Mouse (Mus musculus): ENCODE results near the gene Stfa1. TPM values are rescaled to one million over a fixed set of nuclear protein-coding genes. Genes with fewer than 3 reads are reported as not detected.
"Not testable (repeated sequence)": the region's sequence is repeated elsewhere in the genome, so short reads cannot be mapped to it uniquely, and the experiment has no call there.

Stfa1 gene
- total RNA-seq (2015; ENCODE audit: low replicate concordance), result 1.5 and 6.5 TPM in 2 replicates
- 2.7 TPM in 1 of 2 replicates, not detected in the other for total RNA-seq (2017; ENCODE audit: low replicate concordance)

- ATAC-seq (replicated peaks; ENCODE audit: low FRiP score, poor library complexity, severe bottlenecking), result not testable (repeated sequence)
These were observed at the start of gene Stfa1 for GRCm38 (mm10) chr16:36276796-36277195. Gene Stfa1, plus strand, starts transcription at chr16:36276951.

GRCm38 (mm10) chr16:36260585-36260984 lies 16.2 kb upstream of the Stfa1 start:
- ATAC-seq (replicated peaks; ENCODE audit: low FRiP score, poor library complexity, severe bottlenecking), result not testable (repeated sequence)

- no peak for ATAC-seq (replicated peaks; ENCODE audit: low FRiP score, poor library complexity, severe bottlenecking)
These were observed 12.4 kb downstream of the Stfa1 start for GRCm38 (mm10) chr16:36289140-36289539.

GRCm38 (mm10) chr16:36307631-36308030 lies 30.9 kb downstream of the Stfa1 start:
- no peak for ATAC-seq (replicated peaks; ENCODE audit: low FRiP score, poor library complexity, severe bottlenecking)

GRCm38 (mm10) chr16:36316111-36316510 lies 39.4 kb downstream of the Stfa1 start:
- ATAC-seq (replicated peaks; ENCODE audit: low FRiP score, poor library complexity, severe bottlenecking), result not testable (repeated sequence)

GRCm38 (mm10) chr16:36319286-36319685 lies 42.5 kb downstream of the Stfa1 start:
- no peak for ATAC-seq (replicated peaks; ENCODE audit: low FRiP score, poor library complexity, severe bottlenecking)

GRCm38 (mm10) chr16:36334232-36334631 lies 57.5 kb downstream of the Stfa1 start, which contains the start of gene BC117090:
Gene BC117090, minus strand, starts transcription at chr16:36334332.
- no peak for ATAC-seq (replicated peaks; ENCODE audit: low FRiP score, poor library complexity, severe bottlenecking)

Other genes with a start within 250 kb of the Stfa1 start
- 1.7 and 8.6 TPM in 2 replicates for gene Wdr5b, start 235.8 kb upstream of the Stfa1 start, total RNA-seq (2015; ENCODE audit: low replicate concordance)
- 2.6 and 3.7 TPM in 2 replicates for gene Wdr5b, start 235.8 kb upstream of the Stfa1 start, total RNA-seq (2017; ENCODE audit: low replicate concordance)
- 13.0 and 31.1 TPM in 2 replicates for gene Fam162a, start 205.4 kb upstream of the Stfa1 start, total RNA-seq (2015; ENCODE audit: low replicate concordance)
- gene Fam162a, start 205.4 kb upstream of the Stfa1 start, total RNA-seq (2017; ENCODE audit: low replicate concordance), result 8.1 and 37.1 TPM in 2 replicates
- 4.8 and 21.3 TPM in 2 replicates for gene Ccdc58, start 205.3 kb upstream of the Stfa1 start, total RNA-seq (2015; ENCODE audit: low replicate concordance)
- gene Ccdc58, start 205.3 kb upstream of the Stfa1 start, total RNA-seq (2017; ENCODE audit: low replicate concordance), result 2.6 and 10.6 TPM in 2 replicates
- gene Csta1, start 145.7 kb upstream of the Stfa1 start, total RNA-seq (2015; ENCODE audit: low replicate concordance), result not detected in 2 replicates
- not detected in 2 replicates for gene Csta1, start 145.7 kb upstream of the Stfa1 start, total RNA-seq (2017; ENCODE audit: low replicate concordance)
- 55.3 and 63.3 TPM in 2 replicates for gene Stfa2l1, start 120.1 kb upstream of the Stfa1 start, total RNA-seq (2015; ENCODE audit: low replicate concordance)
- 2.2 and 7.4 TPM in 2 replicates for gene Stfa2l1, start 120.1 kb upstream of the Stfa1 start, total RNA-seq (2017; ENCODE audit: low replicate concordance)
- 27.0 and 42.1 TPM in 2 replicates for gene Gm5483, start 92.7 kb upstream of the Stfa1 start, total RNA-seq (2015; ENCODE audit: low replicate concordance)
- 16.6 and 23.1 TPM in 2 replicates for gene Gm5483, start 92.7 kb upstream of the Stfa1 start, total RNA-seq (2017; ENCODE audit: low replicate concordance)
- not detected in 2 replicates for gene Gm5416, start 66.5 kb upstream of the Stfa1 start, total RNA-seq (2015; ENCODE audit: low replicate concordance)
- not detected in 2 replicates for gene Gm5416, start 66.5 kb upstream of the Stfa1 start, total RNA-seq (2017; ENCODE audit: low replicate concordance)
- not detected in 2 replicates for gene 2010005H15Rik, start 55.5 kb upstream of the Stfa1 start, total RNA-seq (2015; ENCODE audit: low replicate concordance)
- not detected in 2 replicates for gene 2010005H15Rik, start 55.5 kb upstream of the Stfa1 start, total RNA-seq (2017; ENCODE audit: low replicate concordance)
- gene BC117090, start 57.4 kb downstream of the Stfa1 start, total RNA-seq (2015; ENCODE audit: low replicate concordance), result not detected in 2 replicates
- gene BC117090, start 57.4 kb downstream of the Stfa1 start, total RNA-seq (2017; ENCODE audit: low replicate concordance), result not detected in 2 replicates
- gene BC100530, start 90.8 kb downstream of the Stfa1 start, total RNA-seq (2015; ENCODE audit: low replicate concordance), result 4.2 TPM in 1 of 2 replicates, not detected in the other
- gene BC100530, start 90.8 kb downstream of the Stfa1 start, total RNA-seq (2017; ENCODE audit: low replicate concordance), result 8.6 TPM in 1 of 2 replicates, not detected in the other
- gene Stfa2, start 131.5 kb downstream of the Stfa1 start, total RNA-seq (2015; ENCODE audit: low replicate concordance), result not detected in 2 replicates
- not detected in 2 replicates for gene Stfa2, start 131.5 kb downstream of the Stfa1 start, total RNA-seq (2017; ENCODE audit: low replicate concordance)
- gene Stfa3, start 178.4 kb downstream of the Stfa1 start, total RNA-seq (2015; ENCODE audit: low replicate concordance), result 3.1 TPM in 1 of 2 replicates, not detected in the other
- gene Stfa3, start 178.4 kb downstream of the Stfa1 start, total RNA-seq (2017; ENCODE audit: low replicate concordance), result 9.5 TPM in 1 of 2 replicates, not detected in the other